Mouse (Mus musculus) heart, postnatal 4 days (tissue): ENCODE results near the gene Nhlrc4. TPM values are rescaled to one million over a fixed set of nuclear protein-coding genes. Genes with fewer than 3 reads are reported as not detected.

Experiments
- DNase-seq: peaks from one replicate; pipeline ENCODE4 v3.0.0; 2021
- total RNA-seq, 2 experiments: library from RNA; stranded (reverse); gene quantifications; 2 replicates each; pipeline ENCODE4 v1.2.3; 2021

The Nhlrc4 gene
- total RNA-seq, 2 experiments from 2014 or later, result not detected

DNA sequence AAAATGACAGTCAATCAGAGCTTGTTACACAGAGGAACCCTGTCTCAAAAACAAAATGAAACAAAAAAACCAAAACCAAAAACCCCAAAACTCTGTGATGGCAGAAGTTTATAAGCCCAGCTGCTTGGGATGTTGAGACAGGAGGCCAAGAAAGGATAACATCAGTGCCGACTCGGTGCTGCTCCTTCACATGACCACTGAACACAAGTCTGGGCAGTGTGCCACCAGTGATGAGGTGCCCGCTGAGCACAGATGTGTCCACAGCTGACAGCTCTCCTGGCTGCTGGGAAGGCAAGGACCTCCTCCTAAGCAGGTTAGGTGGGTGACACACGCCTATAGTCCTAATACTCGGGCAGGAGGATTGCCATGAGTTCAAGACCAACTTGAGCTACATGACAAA, 22.6 kb downstream of the Nhlrc4 start:
- DNase-seq, result peak; percentile 24

DNA sequence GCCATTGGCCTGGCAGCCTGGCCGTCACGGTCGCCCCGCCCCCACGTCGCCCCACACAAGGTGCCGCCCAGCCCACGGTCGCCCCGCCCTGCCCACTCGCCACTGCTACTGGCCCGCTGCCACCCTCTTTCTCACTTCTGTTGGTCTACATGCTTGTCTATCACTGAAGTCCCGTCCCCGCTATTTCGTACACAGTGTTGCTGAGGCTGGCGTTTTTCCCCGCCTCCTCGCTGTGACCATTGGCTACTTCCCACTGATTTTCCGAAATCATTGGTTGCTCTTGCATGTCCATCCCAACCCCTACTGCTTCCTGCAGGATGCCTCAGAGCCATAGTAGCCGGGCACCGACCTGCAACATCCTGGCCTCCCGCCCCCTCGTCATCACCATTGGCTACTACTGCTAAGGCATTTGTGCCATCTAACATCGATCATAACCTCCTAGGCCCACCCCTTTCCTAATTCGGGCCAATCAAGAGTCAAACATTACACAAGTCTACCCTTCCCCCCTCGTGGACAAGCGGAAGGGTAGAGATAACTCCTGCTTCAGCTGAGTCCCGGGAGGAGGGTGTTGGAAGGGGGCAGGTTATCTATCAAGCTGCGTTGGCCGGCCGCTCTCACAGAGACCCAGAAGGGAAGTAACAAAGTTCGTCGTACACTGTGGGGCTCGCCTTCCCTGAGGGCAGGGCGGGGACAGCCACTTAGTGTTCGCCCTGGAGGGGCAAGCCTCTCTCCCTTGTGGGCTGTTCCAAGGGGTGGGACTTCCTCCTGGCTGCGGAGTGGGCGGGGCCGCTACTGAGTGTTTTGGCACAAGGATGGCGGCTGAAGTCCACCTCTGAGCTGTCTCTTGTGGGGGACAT, 24.7 kb downstream of the Nhlrc4 start:
- DNase-seq, result peak; percentile 100

DNA sequence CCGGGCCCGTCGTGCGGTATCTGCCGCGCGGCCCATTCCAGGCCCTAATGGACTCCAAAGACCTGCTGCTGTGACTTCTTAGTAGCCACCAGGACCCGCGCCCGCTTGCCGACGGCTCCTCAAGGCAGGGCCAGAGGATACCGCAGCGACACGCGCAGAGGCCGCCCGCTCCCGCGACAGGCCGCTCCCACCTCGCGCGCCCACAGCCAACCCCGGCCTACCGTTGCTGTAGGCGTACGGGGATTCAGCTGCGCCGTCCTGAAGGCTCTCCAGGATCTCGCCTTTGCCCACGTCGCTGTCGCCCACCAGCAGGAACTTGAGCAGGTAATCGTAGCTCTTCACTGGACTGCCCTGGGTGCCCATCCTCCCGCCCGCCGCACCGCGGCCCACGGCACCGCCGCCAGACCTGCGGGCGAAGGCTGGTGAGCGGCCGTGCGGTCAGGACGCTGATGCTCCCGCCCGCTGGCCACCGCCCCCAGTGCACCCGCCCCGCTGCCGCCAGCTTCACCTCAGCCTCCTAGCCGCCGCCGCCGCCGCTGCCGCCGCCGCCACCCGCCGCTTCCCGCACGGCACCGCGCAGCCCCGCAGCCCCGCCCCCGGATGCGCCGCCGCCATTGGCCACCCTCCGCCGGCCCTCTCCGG, 25.5 kb downstream of the Nhlrc4 start, which contains the start of gene Rab40c:
TSS of gene Rab40c (minus strand) at position 584 of the 642 bp plus-strand sequence.
- peak; percentile 63 for DNase-seq

DNA sequence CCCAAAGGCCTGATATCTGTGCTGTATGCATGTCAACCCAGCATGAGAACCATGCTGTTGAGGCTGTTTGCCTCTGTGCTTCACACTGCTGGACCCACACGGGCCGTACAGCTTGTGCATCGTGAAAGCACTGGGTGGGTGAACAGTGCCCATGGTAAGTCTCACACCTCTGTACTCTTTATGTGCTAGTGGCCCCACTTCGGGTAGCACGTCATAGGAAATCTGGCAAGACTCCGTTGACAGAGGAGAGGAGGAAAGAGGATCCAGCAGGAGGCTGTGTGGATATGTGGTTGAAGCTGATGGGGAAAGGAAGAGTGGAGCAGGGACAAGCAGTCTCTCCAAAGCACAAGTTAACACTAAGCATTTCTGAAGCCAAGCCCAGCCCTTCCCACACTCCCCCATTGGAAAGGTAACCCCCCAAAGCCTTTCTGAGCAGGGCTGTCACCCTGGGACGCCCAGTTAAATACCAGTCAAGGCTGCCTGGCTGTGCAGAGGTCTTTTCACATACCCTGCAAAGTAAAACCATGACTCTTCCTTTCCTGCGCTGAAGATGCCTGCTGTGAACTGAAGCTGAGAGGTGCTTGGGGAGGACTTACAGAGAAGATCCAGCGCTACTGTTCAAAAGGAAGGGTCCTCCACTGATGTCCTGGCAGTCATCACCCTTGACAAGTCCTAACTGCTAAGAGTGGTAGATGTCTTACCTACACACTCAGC, 26.6 kb downstream of the Nhlrc4 start:
- DNase-seq, result no peak

DNA sequence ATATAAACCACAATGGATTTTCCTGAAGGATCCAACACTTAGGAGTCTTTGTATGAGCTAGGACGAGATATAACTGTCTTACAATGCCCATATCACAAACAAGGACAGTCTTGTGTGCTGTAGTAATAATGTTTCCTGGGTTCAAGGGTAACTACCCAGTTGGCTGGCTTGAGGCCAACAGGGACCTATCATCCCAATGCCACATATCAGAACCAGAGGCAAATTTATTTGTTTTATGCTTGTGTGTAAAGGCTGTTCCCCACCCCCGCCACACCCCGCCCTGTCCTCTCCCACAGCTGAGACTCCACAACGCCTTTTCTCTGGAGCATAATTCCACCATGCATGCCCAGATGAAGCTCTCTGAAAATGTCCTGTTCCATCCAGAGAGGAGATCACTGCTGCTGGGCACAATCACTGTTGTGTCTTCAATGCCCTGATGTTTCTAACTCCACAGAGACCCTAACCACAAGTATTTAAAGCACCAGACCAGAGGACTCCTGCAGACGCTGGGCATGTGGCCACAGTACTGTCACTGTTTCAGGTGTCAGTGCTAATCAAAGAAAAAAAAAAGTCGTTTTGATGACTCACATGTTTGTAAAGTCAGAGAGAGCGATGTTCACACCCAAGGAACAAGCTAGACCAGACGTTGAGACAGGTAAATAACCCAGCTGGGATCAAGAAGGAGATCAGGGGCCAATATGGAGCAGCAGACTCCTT, 27.7 kb downstream of the Nhlrc4 start:
- no peak for DNase-seq

DNA sequence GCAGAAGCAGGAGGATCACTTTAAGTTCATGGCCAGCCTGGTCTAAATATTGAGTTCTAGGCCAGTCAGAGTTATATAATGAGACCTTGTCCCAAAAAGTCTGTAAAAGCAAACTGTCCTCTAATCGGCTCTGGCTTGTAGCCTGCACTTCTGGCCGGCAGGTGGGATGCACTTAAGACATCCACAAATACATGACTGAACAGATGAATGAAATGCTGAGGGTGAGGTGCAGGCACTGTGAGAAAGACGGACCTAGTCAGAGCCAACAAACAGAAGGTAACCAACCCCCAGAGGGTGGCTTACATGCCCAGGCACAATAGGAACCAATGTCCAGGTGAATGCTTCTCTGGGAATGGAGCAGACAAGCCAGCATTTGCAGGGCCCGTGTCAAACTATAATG, 30.5 kb downstream of the Nhlrc4 start:
- no peak for DNase-seq

DNA sequence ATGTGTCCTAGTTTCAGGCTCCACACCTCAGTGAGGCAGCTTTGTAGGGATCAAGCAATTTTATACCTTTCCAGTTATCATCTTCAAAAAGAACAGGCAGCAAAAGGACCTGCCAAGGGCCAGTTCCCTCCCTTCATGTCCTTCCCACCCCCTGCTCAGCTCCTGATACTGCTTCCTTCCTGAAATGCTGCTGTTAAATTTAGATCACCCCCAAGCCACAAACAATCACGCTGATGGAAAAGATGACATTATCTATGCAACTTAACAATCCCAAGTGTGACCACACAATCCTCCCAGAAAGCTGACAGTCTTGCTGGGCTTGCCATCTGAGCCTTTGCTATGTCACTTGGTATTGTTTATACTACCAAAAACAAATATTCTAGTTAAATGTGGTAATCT, 30.9 kb downstream of the Nhlrc4 start:
- no peak for DNase-seq

DNA sequence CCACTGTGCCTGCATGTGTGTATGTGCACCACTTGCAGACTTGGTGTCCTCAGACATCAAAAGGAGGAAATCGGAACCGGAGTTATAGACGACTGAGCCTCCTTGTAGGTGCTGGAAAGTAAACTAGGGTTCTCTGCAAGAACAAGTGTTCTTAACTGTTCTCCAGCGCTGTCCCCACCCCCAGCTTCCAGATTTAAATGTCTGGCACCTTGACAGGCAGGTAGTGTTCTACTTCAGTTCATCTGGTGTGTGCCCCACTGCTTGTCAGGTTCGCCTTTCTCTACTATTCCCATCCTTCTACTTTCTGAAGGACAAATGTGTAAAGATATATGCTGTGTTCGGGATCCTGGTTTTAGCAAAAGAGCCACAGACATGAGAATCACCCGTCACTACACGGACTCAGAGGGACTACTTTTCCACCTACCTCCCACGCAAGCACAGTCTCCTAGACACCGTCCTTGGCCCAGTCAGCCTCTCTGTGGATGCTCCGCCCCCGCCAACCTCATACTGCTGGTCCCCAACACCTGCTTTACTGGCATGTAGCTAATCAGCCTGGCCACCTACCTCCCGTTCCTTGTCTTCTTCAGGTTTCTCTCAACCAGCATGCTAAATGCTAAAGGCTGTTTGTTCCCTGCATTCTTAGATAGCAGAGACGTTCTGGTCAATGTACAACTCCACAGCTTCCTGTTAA, 31.4 kb downstream of the Nhlrc4 start:
- no peak for DNase-seq

DNA sequence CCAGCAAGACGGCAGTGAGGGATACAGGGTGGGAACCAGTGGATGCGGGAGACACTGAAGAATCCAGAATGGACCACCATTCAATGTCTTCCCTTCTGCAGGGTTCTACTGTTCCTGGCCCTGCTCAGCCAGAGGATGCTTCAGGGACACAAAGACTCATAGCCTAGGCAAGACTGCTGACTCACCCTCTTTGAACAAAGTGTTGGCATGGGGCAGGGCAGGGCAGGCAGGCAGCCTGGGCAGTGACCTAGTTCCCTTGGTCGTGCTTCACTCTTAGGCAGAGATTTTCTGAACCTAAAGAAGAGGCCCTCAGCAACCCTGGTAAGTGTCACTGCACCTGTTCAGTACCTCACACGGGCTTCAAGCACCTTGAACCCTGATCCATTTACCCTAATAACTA, 32.9 kb downstream of the Nhlrc4 start:
- DNase-seq, result no peak

DNA sequence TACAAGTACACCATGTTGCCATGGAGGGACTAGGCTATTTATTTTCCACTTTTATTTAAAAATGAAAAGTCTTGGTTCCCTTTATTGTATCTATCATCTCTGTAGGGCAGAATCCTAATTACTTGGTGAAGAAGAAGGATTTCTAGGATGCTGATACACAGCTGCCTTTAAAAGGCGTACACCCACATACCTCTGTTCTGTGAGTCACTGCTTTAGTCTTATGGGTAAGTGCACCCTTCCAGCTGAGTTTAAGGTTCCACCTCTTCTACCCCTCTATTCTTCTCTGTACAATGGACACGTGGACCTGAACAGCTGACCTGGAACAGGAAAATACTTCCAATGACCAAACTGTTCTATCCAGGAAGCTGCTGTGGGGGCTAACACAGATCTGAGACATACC, 37.1 kb downstream of the Nhlrc4 start:
- no peak for DNase-seq

DNA sequence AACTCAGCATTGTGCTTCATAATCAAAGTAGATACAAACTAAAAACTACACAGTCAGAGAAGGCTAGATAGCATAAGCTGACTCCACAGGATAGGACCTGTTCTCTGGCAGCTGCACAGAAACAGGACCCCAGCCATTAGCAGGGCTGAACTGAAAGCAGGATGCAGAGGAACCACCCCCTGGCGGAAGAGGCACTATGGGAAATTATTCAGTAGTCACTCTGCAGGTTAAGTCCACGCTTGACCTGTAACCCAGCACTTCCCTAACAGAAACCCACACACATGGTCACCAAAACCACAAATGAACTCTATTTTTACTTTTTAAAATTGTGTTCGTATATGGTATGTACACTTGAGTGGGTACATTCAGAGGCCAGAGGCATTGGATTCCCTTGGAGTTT, 41.7 kb downstream of the Nhlrc4 start:
- DNase-seq, result no peak

DNA sequence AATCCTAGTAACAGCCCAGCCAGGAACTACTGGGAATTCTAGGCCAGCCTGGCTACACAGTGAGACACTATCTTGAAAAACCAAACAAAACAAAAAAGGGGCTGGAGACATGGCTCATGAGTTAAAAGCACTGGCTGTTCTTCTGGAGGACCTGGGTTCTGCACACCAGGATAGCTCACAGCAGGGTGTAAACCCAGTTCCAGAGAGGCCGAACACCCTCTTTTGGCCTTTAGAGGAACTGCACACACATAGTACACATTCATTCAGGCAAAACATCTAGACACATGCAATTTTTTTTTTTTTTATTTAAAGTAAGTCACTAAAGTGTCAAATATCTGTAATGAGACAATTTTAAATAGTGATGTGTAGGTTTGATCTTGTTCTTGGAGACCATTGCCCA, 44.6 kb downstream of the Nhlrc4 start:
- no peak for DNase-seq

DNA sequence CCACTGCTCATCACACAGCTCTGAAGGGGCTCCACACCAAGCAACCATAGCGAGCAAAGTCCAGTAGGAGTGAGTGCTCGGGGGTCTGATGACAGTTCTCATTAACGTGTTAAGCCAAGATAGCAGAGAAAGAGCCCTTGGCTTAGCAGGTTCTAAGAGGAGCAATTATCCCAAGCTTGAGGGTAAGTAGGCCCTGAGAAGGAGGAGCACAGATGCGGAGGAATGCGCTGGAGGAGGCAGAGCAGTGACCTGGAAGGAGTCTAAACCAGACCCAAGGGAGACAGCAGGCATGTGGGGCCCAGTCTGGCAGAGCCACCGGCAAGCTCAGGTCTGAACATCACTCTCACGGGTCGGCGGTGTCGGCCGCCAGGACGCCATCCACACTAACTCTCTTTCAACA, 48.9 kb downstream of the Nhlrc4 start:
- DNase-seq, result no peak

DNA sequence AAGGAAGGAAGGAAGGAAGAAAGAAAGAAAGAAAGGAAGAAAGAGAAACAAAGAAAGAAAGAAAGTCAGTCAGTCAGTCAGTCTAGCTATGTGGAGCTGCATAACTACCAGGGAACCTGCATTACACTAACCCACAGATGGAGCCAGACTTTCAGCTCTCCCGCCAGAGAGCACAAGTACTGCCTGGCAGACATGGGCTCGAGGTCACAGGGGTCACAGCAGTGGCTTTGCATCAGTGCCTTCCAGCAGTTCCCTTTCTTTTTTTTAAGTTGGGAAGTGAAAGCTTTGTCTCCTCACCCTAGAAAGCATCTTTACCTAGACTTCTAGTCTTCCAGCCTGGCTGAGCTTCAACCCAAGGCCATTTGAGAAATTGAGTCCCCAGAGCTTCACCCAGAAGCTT, 49.3 kb downstream of the Nhlrc4 start:
- no peak for DNase-seq

DNA sequence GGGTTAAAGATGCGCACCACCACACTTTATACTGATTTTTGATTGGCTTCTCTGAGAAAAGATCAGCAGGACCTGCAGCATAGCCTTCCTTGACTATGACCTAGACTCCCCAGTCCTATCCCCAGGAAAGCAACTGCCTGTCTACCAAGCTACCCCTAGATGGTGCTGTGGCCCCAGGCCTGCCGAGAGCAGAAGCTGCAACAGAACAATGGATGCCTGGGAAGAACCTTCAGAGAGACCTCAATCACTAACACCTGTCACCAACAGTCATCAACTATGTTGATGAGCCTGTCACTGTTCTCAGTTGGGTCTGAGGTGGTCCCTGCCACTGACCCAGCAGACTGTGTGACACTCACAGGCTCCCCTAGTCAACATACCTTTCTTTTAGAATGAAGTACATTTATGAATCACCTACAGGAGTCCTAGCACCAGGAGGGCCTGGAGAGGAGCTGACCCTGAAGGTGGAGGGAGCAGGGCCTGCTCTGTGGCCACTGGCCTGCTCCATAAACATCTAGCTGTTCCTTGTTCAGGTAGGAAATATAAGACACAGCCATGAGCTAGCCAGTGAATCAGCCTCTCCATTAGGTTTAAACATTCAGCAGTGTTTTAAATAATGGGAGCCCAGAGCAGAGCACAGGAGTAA, 50.7 kb downstream of the Nhlrc4 start:
- peak; percentile 77 for DNase-seq

Other genes with a start within 250 kb of the Nhlrc4 start
- 1 to 10 TPM in 1 of 2 experiments, not detected in 1; 2.3 TPM for gene Gng13, start 227.8 kb downstream of the Nhlrc4 start, total RNA-seq
- 10 to 100 TPM; 12.6 to 13.6 TPM for gene Chtf18, start 217.5 kb downstream of the Nhlrc4 start, total RNA-seq
- gene Rpusd1, start 217.3 kb downstream of the Nhlrc4 start, total RNA-seq, result 1 to 10 TPM; 5.4 to 6.6 TPM
- gene Mslnl, start 208.9 kb downstream of the Nhlrc4 start, total RNA-seq, result not detected
- 10 to 100 TPM; 38.4 to 43.3 TPM for gene Msln, start 190.6 kb downstream of the Nhlrc4 start, total RNA-seq
- 10 to 100 TPM; 41.7 to 46.9 TPM for gene Narfl, start 171.2 kb downstream of the Nhlrc4 start, total RNA-seq
- 10 to 100 TPM; 27.8 to 29.4 TPM for gene Haghl, start 159.3 kb downstream of the Nhlrc4 start, total RNA-seq
- gene Ccdc78, start 158.4 kb downstream of the Nhlrc4 start, total RNA-seq, result not detected
- 10 to 100 TPM; 41.0 to 44.2 TPM for gene Fam173a, start 152.1 kb downstream of the Nhlrc4 start, total RNA-seq
- 1 to 10 TPM in 1 of 2 experiments, under 1 TPM in 1; 0.86 to 1.2 TPM for gene AC134908.4, start 149.3 kb downstream of the Nhlrc4 start, total RNA-seq
- 10 to 100 TPM; 48.4 to 49.3 TPM for gene Metrn, start 147.8 kb downstream of the Nhlrc4 start, total RNA-seq
- gene Fbxl16, start 135.9 kb downstream of the Nhlrc4 start, total RNA-seq, result 1 to 10 TPM in 1 of 2 experiments, under 1 TPM in 1; 0.93 to 1.2 TPM
- 10 to 100 TPM in 1 of 2 experiments, 1 to 10 TPM in 1; 10.0 to 12.3 TPM for gene Wdr24, start 121.3 kb downstream of the Nhlrc4 start, total RNA-seq
- gene Jmjd8, start 116.1 kb downstream of the Nhlrc4 start, total RNA-seq, result 10 to 100 TPM; 34.7 to 37.4 TPM
- 100 to 1,000 TPM; 149 to 158 TPM for gene Stub1, start 111.6 kb downstream of the Nhlrc4 start, total RNA-seq
- 1 to 10 TPM; 2.0 to 2.5 TPM for gene Rhbdl1, start 107.7 kb downstream of the Nhlrc4 start, total RNA-seq
- 1 to 10 TPM; 1.8 to 2.6 TPM for gene Gm20683, start 103.2 kb downstream of the Nhlrc4 start, total RNA-seq
- 10 to 100 TPM; 77.1 to 78.4 TPM for gene Rhot2, start 100.1 kb downstream of the Nhlrc4 start, total RNA-seq
- 10 to 100 TPM; 14.4 to 15.1 TPM for gene Wdr90, start 83.5 kb downstream of the Nhlrc4 start, total RNA-seq
- gene Mcrip2, start 76.2 kb downstream of the Nhlrc4 start, total RNA-seq, result 100 to 1,000 TPM; 195 to 217 TPM
- gene Mettl26, start 69.9 kb downstream of the Nhlrc4 start, total RNA-seq, result 10 to 100 TPM; 10.8 to 11.7 TPM
- 1 to 10 TPM in 1 of 2 experiments, under 1 TPM in 1; 0.70 to 1.1 TPM for gene Wfikkn1, start 64.1 kb downstream of the Nhlrc4 start, total RNA-seq
- 10 to 100 TPM; 16.1 to 16.6 TPM for gene Rab40c, start 25.2 kb downstream of the Nhlrc4 start, total RNA-seq
- gene Pigq, start within 50 bp of the Nhlrc4 start, total RNA-seq, result 10 to 100 TPM; 86.0 to 89.4 TPM
- gene A930017K11Rik, start 7.6 kb upstream of the Nhlrc4 start, total RNA-seq, result not detected
- 10 to 100 TPM; 13.0 to 16.7 TPM for gene Capn15, start 40.8 kb upstream of the Nhlrc4 start, total RNA-seq
- 10 to 100 TPM; 21.0 to 22.9 TPM for gene Rab11fip3, start 124.6 kb upstream of the Nhlrc4 start, total RNA-seq
- 10 to 100 TPM; 14.6 to 17.0 TPM for gene Decr2, start 145.4 kb upstream of the Nhlrc4 start, total RNA-seq
- 10 to 100 TPM; 10.3 to 10.8 TPM for gene Nme4, start 150.6 kb upstream of the Nhlrc4 start, total RNA-seq
- gene Tmem8, start 168.3 kb upstream of the Nhlrc4 start, total RNA-seq, result 1 to 10 TPM; 1.4 to 1.7 TPM
- 10 to 100 TPM; 92.7 to 94.3 TPM for gene Mrpl28, start 178.5 kb upstream of the Nhlrc4 start, total RNA-seq
- gene Axin1, start 193.7 kb upstream of the Nhlrc4 start, total RNA-seq, result 10 to 100 TPM; 28.3 to 28.4 TPM